Mouse (Mus musculus): Measurements from ENCODE around the gene Snx9.

- TF ChIP-seq TAL1 (IDR thresholded peaks at IDR 0.05; ENCODE audit: low read length) (no peak), GATA1 (IDR thresholded peaks at IDR 0.05; ENCODE audit: low read length) (no peak)
Observed at GRCm38 (mm10) chr17:5978505-5979077, 137.5 kb downstream of the Snx9 start.

Data from erythroblast, embryonic 14.5 days (primary cell).